Mouse (Mus musculus) liver, adult 2 months (tissue): ENCODE results near the gene Tomm40l.

ENCODE experiments used
- CTCF ChIP-seq: fragments of 200-500 bp; IDR thresholded peaks from 2 replicates; pipeline ENCODE4 v1.5.1; 2011; ENCODE audit warnings: low read depth, low read length, control low read depth
- POLR2A ChIP-seq: fragments of 200-500 bp; IDR thresholded peaks from 2 replicates; pipeline ENCODE4 v1.6.1; 2011; ENCODE audit warnings: low read length, control low read depth; ENCODE audit not compliant: insufficient read depth; ENCODE audit errors: extremely low read depth

DNA sequence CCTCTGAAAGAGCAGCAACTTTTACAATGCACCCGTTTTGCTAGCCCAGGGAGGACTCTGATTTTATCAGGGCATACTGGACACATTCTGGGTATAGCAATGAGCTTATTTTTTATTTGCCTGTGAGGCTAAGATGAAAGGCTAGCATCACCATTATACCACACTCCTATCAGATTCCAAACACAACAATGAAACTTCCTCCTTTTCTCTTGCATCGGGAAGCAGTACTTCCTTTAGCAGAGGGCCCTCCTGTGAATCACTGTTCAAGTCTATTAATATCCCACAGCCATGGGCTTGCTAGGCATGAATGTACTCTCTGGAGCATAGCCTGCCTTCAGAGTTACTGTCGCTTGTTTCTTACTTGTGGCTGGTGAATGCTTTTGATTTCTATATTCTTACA, 51.2 kb downstream of the Tomm40l start:
- no peak for TF ChIP-seq POLR2A
- no peak for TF ChIP-seq CTCF
